Mouse (Mus musculus) midbrain, postnatal 0 days (tissue): ENCODE measurements at regions not wholly inside any gene's neighbourhood (a gene's known extent, or its start where the extent isn't known, plus 50 kb on each side); places are given as distances from the start of the nearest gene placed in this dataset.

Source experiments
- ATAC-seq: fragments of 200-750 bp; cut with Nextera tagmentation; 2 replicates; pipeline ENCODE4 v1.8.0; 2017; ENCODE audit warnings: moderate number of reproducible peaks, mild to moderate bottlenecking, moderate TSS enrichment, moderate library complexity; ENCODE audit not compliant: low FRiP score
- DNase-seq: peaks from one replicate; pipeline ENCODE4 v3.0.0-alpha.2; 2015; ENCODE audit warnings: low spot score
- H3K27ac ChIP-seq: fragments of 300-500 bp; sonication (generic); 2 replicates; pipeline ENCODE4 v1.5.1; 2014; ENCODE audit warnings: low read depth, mild to moderate bottlenecking, low read length, mixed read lengths
- H3K27me3 ChIP-seq: fragments of 300-500 bp; sonication (generic); 2 replicates; pipeline ENCODE4 v1.6.1; 2014; ENCODE audit warnings: low read length, control low read depth, mixed read lengths; ENCODE audit not compliant: insufficient read depth
- H3K36me3 ChIP-seq: fragments of 300-500 bp; sonication (generic); 2 replicates; pipeline ENCODE4 v1.6.1; 2014; ENCODE audit warnings: low read length, control low read depth, mixed read lengths; ENCODE audit not compliant: insufficient read depth
- H3K4me1 ChIP-seq: fragments of 300-500 bp; sonication (generic); 2 replicates; pipeline ENCODE4 v1.6.1; 2014; ENCODE audit warnings: mild to moderate bottlenecking, control low read depth, antibody characterized with exemption, low read length, mixed read lengths; ENCODE audit not compliant: insufficient read depth
- H3K4me2 ChIP-seq: fragments of 300-500 bp; sonication (generic); 2 replicates; pipeline ENCODE4 v1.6.1; 2014; ENCODE audit warnings: low read depth, mild to moderate bottlenecking, low read length, mixed read lengths; ENCODE audit not compliant: poor library complexity, severe bottlenecking
- H3K4me3 ChIP-seq: fragments of 300-500 bp; sonication (generic); 2 replicates; pipeline ENCODE4 v1.5.1; 2014; ENCODE audit warnings: low read depth, mild to moderate bottlenecking, low read length, moderate library complexity
- H3K9ac ChIP-seq: fragments of 300-500 bp; sonication (generic); replicated peaks from 2 replicates; pipeline ENCODE4 v1.6.1; 2014; ENCODE audit warnings: mild to moderate bottlenecking, low read length, moderate library complexity, mixed read lengths; ENCODE audit not compliant: poor library complexity, severe bottlenecking
- H3K9me3 ChIP-seq: fragments of 300-500 bp; sonication (generic); 2 replicates; pipeline ENCODE4 v1.6.1; 2016; ENCODE audit warnings: low read length, control low read depth
- CTCF ChIP-seq: IDR thresholded peaks from 2 replicates; pipeline ENCODE4 v1.5.1; 2016; ENCODE audit warnings: antibody characterized with exemption, mild to moderate bottlenecking
- WGBS: fragments of 180-500 bp; shearing (Covaris S2); extraction: QIAGEN DNeasy Blood & Tissue Kit; methylation state at CpG from one replicate; pipeline ENCODE4 v1.1.7; 2014; 5-methylcytosine and 5-hydroxymethylcytosine counted together

DNA sequence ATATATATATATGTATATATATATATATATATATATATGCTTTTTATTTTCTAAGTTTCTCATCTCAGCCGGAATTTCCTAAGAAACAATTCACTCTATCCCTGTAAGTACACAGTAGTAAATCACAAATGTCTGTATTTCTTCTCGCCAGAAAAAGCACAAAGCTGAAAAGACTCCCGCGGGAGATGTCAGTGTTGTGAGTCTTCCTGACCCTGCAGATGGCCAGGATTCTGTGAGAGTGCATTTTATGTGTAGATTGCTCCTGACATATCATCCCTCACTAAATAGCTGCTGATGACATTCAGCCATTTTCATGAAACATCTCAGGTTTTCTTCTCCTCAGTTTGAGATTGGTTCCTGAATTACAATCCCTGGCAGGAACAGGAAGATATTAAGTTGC lies 148.9 kb upstream of the Xrcc4 start:
- Histone ChIP-seq H3K9ac (no peak overlapping the region), H3K9me3 (no peaks in the 10 kb centered on the region), H3K4me2 (no peak overlapping the region), H3K4me3 (no peak overlapping the region), H3K4me1 (no peaks in the 10 kb centered on the region), H3K36me3 (no peaks in the 10 kb centered on the region), H3K27me3 (no peaks in the 10 kb centered on the region), H3K27ac (no peak overlapping the region)
- no peak for ATAC-seq
- peak; percentile 70 for DNase-seq
- 60% methylated on average over 4 of the region's 4 CpGs for WGBS
- no peak for TF ChIP-seq CTCF

DNA sequence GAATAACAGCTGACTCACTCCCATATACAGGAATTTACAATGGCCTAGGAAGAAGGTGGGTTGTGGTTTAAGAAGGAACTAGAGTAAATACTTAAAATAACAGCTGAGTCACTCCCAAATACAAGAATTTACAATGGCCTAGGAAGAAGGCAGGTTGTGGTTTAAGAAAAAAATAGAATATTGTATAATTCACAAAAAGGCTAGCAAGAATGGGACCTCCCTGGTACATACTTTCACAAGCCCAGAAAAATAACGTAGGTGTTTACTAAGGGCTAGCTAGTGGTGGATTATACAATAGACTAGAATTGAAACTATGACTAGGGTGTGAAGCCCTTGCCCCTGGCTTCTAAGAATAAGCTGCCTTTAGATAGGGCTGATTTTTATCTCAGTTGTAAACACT lies 144.6 kb upstream of the Xrcc4 start:
- Histone ChIP-seq H3K9ac (no peak overlapping the region), H3K36me3 (no peaks in the 10 kb centered on the region), H3K27me3 (no peaks in the 10 kb centered on the region), H3K9me3 (no peaks in the 10 kb centered on the region), H3K27ac (no peak overlapping the region), H3K4me1 (no peaks in the 10 kb centered on the region), H3K4me3 (no peak overlapping the region), H3K4me2 (no peak overlapping the region)
- DNase-seq (no peak), ATAC-seq (no peak)
- WGBS = 82% methylated on average over 1 of the region's 1 CpGs
- TF ChIP-seq CTCF = no peak

DNA sequence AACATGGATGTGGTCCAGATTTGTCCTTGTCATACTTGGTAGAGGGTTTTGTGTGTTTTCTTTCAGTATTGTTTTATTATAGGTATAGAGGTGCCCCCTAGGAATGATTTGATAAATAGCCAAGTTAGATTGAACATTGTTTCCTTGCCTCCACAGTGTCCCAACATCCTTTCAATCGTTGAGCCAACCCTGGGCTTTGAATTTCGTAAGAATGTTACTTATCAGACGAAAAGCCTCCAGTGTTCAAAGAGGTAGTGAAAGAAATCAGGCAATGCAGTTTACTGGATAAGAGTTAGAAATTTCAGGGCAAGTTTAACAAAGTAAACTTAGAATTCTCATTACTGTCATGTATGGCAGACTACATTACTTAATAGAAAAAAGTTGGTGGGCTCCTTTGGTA lies 144.2 kb upstream of the Xrcc4 start:
- no peaks in the 10 kb centered on the region for H3K9me3 ChIP-seq
- H3K27ac ChIP-seq = no peak overlapping the region
- no peaks in the 10 kb centered on the region for H3K36me3 ChIP-seq
- no peak overlapping the region for H3K4me3 ChIP-seq
- no peak overlapping the region for H3K9ac ChIP-seq
- 84% methylated on average over 3 of the region's 3 CpGs for WGBS
- no peak for TF ChIP-seq CTCF
- ATAC-seq (no peak), DNase-seq (no peak)
- no peaks in the 10 kb centered on the region for H3K27me3 ChIP-seq
- H3K4me1 ChIP-seq = no peaks in the 10 kb centered on the region
- no peak overlapping the region for H3K4me2 ChIP-seq

DNA sequence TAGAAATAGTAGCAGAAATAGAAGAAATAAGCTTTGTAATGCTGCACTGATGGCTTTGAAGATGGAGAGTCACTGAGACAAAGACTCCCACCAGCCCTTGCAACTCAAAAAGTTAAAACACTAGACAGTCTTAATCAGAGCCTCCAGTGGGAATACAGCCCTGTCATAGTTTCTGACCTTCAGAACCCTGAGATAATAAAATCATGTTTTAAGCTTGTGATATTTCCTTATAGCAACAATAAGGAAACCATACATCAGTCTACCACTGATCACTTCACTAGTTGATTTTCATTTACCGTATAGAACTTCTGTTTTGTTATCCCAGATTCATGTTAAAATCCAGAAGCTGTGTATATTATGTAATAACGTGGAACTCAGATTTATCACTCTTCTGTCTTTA lies 139.7 kb upstream of the Xrcc4 start:
- Histone ChIP-seq H3K36me3 (no peaks in the 10 kb centered on the region), H3K9me3 (no peaks in the 10 kb centered on the region), H3K4me3 (no peak overlapping the region), H3K4me2 (no peak overlapping the region), H3K4me1 (no peaks in the 10 kb centered on the region), H3K27me3 (no peaks in the 10 kb centered on the region), H3K9ac (no peak overlapping the region), H3K27ac (no peak overlapping the region)
- WGBS = 90% methylated on average over 2 of the region's 2 CpGs
- no peak for ATAC-seq
- no peak for TF ChIP-seq CTCF
- no peak for DNase-seq

DNA sequence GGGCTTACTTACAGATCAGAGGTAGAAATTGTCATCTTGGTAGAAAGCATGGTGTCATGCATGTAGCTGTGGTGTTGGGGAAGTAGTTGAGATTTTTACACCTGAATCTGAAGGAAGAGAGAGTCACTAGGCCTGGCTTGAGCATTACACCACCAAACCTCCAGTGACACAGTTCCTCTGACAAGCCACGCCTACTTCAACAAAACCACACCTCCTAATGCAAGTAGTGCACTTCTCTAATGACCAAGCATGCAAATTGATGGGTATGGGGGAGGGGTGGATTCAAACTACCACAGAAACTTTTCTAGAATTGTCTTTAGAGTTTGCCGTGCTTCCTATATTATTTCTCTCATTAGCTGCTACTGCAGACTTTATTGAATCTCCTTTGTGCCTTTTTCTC lies 136.8 kb upstream of the Xrcc4 start:
- Histone ChIP-seq H3K9me3 (no peaks in the 10 kb centered on the region), H3K36me3 (no peaks in the 10 kb centered on the region), H3K4me3 (no peak overlapping the region), H3K27ac (no peak overlapping the region), H3K9ac (no peak overlapping the region), H3K4me1 (no peaks in the 10 kb centered on the region), H3K27me3 (no peaks in the 10 kb centered on the region), H3K4me2 (no peak overlapping the region)
- ATAC-seq (no peak), DNase-seq (no peak)
- 78% methylated on average over 2 of the region's 2 CpGs for WGBS
- TF ChIP-seq CTCF = no peak

DNA sequence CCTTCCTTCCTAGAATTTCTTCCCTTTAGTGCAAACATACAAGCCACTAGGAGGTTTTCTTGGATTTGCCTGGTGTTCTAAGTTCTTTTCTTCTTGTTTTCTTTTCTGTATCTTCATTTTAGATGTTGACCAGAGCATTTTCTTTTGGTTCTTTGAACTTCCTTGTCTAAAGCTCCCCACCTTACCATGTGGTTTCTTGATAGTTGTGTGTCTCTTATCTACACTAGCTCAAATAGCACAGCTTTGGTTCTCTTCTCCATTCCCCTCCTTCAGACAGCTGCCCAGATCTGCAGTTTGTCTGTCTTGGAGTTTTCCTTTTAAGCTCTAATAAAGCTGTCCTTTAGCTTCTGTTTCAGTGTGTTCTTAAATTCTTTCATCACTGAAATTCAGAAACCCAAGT lies 123.0 kb upstream of the Xrcc4 start:
- Histone ChIP-seq H3K4me3 (no peak overlapping the region), H3K4me1 (no peaks in the 10 kb centered on the region), H3K9ac (no peak overlapping the region), H3K27me3 (no peaks in the 10 kb centered on the region), H3K36me3 (no peaks in the 10 kb centered on the region), H3K27ac (no peak overlapping the region), H3K4me2 (no peak overlapping the region), H3K9me3 (no peaks in the 10 kb centered on the region)
- TF ChIP-seq CTCF = no peak
- no peak for DNase-seq
- no peak for ATAC-seq

DNA sequence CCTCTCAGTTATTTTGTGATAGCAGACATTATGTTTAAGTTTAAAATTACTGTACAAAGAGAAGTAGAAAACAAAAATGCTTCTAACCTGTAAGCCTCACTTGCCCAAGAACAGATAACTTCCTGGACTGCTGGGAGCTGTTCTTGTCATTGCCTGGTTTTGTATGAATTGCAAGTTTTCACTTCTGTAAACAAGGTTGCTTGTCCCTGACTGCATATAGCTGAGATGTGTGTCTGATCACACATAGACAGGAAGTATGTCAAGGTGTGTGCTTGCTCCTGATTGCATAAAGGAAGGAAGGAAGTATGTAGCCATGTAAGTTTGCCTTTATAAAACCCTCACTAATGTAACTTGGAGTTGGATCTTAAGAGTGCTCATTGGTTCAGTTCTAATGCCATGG lies 118.5 kb upstream of the Xrcc4 start:
- no peak for ATAC-seq

More for the DNA sequence above, 118.5 kb upstream of the Xrcc4 start:
- Histone ChIP-seq H3K4me2 (no peak overlapping the region), H3K27me3 (no peaks in the 10 kb centered on the region), H3K4me1 (no peaks in the 10 kb centered on the region), H3K36me3 (no peaks in the 10 kb centered on the region), H3K9ac (no peak overlapping the region), H3K9me3 (no peaks in the 10 kb centered on the region), H3K4me3 (no peak overlapping the region), H3K27ac (no peak overlapping the region)
- no peak for TF ChIP-seq CTCF
- DNase-seq = no peak
